Mouse (Mus musculus): ENCODE results near the gene Cpne8.

The Cpne8 gene

GRCm38 (mm10) chr15:90678985-90679759 is at the start of gene Cpne8:
Gene Cpne8, minus strand, starts transcription at chr15:90679432.
- DNase-seq (ENCODE audit: low read depth), result no peak

- DNase-seq (ENCODE audit: low read depth), result no peak
These were observed 38.5 kb upstream of the Cpne8 start for GRCm38 (mm10) chr15:90717717-90718116.

- DNase-seq (ENCODE audit: low read depth), result no peak
These were observed 30.1 kb upstream of the Cpne8 start for GRCm38 (mm10) chr15:90709296-90709695.

GRCm38 (mm10) chr15:90704314-90704713 is 25.1 kb upstream of the Cpne8 start:
- no peak for DNase-seq (ENCODE audit: low read depth)

GRCm38 (mm10) chr15:90703502-90704232 is 24.4 kb upstream of the Cpne8 start:
- no peak for DNase-seq (ENCODE audit: low read depth)

- DNase-seq (ENCODE audit: low read depth), result no peak
These were observed 7.5 kb upstream of the Cpne8 start for GRCm38 (mm10) chr15:90686770-90687169.

- no peak for DNase-seq (ENCODE audit: low read depth)
These were observed 738 bp upstream of the Cpne8 start for GRCm38 (mm10) chr15:90679760-90680579.

GRCm38 (mm10) chr15:90678488-90678887 is 744 bp downstream of the Cpne8 start:
- DNase-seq (ENCODE audit: low read depth), result no peak

- DNase-seq (ENCODE audit: low read depth), result no peak
These were observed 9.7 kb downstream of the Cpne8 start for GRCm38 (mm10) chr15:90669494-90669893.

GRCm38 (mm10) chr15:90666893-90667292 is 12.3 kb downstream of the Cpne8 start:
- no peak for DNase-seq (ENCODE audit: low read depth)

GRCm38 (mm10) chr15:90664615-90665014 is 14.6 kb downstream of the Cpne8 start:
- no peak for DNase-seq (ENCODE audit: low read depth)

- no peak for DNase-seq (ENCODE audit: low read depth)
These were observed 15.6 kb downstream of the Cpne8 start for GRCm38 (mm10) chr15:90663631-90664030.

- no peak for DNase-seq (ENCODE audit: low read depth)
These were observed 18.5 kb downstream of the Cpne8 start for GRCm38 (mm10) chr15:90660723-90661122.

- no peak for DNase-seq (ENCODE audit: low read depth)
These were observed 21.2 kb downstream of the Cpne8 start for GRCm38 (mm10) chr15:90658053-90658452.

- peak; percentile 78 for DNase-seq (ENCODE audit: low read depth)
These were observed 22.7 kb downstream of the Cpne8 start for GRCm38 (mm10) chr15:90656521-90656920.

GRCm38 (mm10) chr15:90647011-90647577 is 32.1 kb downstream of the Cpne8 start:
- no peak for DNase-seq (ENCODE audit: low read depth)

- no peak for DNase-seq (ENCODE audit: low read depth)
These were observed 32.9 kb downstream of the Cpne8 start for GRCm38 (mm10) chr15:90646326-90646725.

- no peak for DNase-seq (ENCODE audit: low read depth)
These were observed 33.4 kb downstream of the Cpne8 start for GRCm38 (mm10) chr15:90645828-90646227.

- peak; percentile 64 for DNase-seq (ENCODE audit: low read depth)
These were observed 55.0 kb downstream of the Cpne8 start for GRCm38 (mm10) chr15:90624201-90624600.

- DNase-seq (ENCODE audit: low read depth), result no peak
These were observed 57.2 kb downstream of the Cpne8 start for GRCm38 (mm10) chr15:90622005-90622404.

GRCm38 (mm10) chr15:90619736-90620135 is 59.5 kb downstream of the Cpne8 start:
- DNase-seq (ENCODE audit: low read depth), result no peak
